In genomic region chr6:86371340-86371911, GRCm38 (mm10) we compare ENCODE assay signal across 8 mouse cellular contexts. TPM values are rescaled to one million over a fixed set of nuclear protein-coding genes. Genes with fewer than 3 reads are reported as not detected.
DNase-seq lines count a peak whose midpoint lies in the region; ATAC-seq lines count a peak whose summit lies in the region.

No protein-coding gene starts in this region.

- peak; percentile 98 for DNase-seq in 3T3-L1 (ENCODE audit: low read depth, low spot score)
- DNase-seq in adrenal gland, postnatal 4 days (ENCODE audit: low spot score in 2 of 2): peak; percentile 84 to 88
- DNase-seq in embryonic facial prominence, embryonic 14.5 days (ENCODE audit: low spot score): peak; percentile 99
- peak; percentile 96 to 97 for DNase-seq in heart, adult 9 months (ENCODE audit: low spot score in 2 of 2)
- peak; percentile 81 to 91 for DNase-seq in monocyte, adult 2 months (ENCODE audit: low read depth in 1 of 2, low spot score in 2 of 2)
- peak; percentile 95 to 96 for DNase-seq in spleen, postnatal 36 days (ENCODE audit: low spot score in 2 of 2)

- under 1% methylated on average over 50 of the region's 50 CpGs for WGBS in embryonic facial prominence, embryonic 14.5 days
- WGBS in kidney, embryonic 14.5 days: under 1% methylated on average over 50 of the region's 50 CpGs
- under 1% methylated on average over 50 of the region's 50 CpGs for WGBS in limb, embryonic 15.5 days

- H3K4me2 ChIP-seq in embryonic facial prominence, embryonic 14.5 days (ENCODE audit: low read depth, low read length): peak overlapping the region; percentile 90
- peak overlapping the region; percentile 85 for H3K4me2 ChIP-seq in kidney, embryonic 14.5 days (replicated peaks; ENCODE audit: low read depth, low read length)
- H3K4me2 ChIP-seq in limb, embryonic 15.5 days: peak overlapping the region; percentile 82

- H3K9me3 ChIP-seq in embryonic facial prominence, embryonic 14.5 days (ENCODE audit: control insufficient read depth, low read length): no peaks in the 10 kb centered on the region
- no peaks in the 10 kb centered on the region for H3K9me3 ChIP-seq in kidney, embryonic 14.5 days (ENCODE audit: control insufficient read depth, low read length)
- no peaks in the 10 kb centered on the region for H3K9me3 ChIP-seq in limb, embryonic 15.5 days

- peak overlapping the region; percentile 94 for H3K9ac ChIP-seq in embryonic facial prominence, embryonic 14.5 days (ENCODE audit: low read depth, low read length)
- peak overlapping the region; percentile 95 for H3K9ac ChIP-seq in kidney, embryonic 14.5 days (ENCODE audit: low read depth, low read length)
- H3K9ac ChIP-seq in limb, embryonic 15.5 days: peak overlapping the region; percentile 87

- ATAC-seq in embryonic facial prominence, embryonic 14.5 days (ENCODE audit: low read depth): peak; percentile 98
- ATAC-seq in kidney, embryonic 14.5 days (ENCODE audit: low FRiP score, low TSS enrichment): peak; percentile 95
- ATAC-seq in limb, embryonic 15.5 days (ENCODE audit: insufficient number of reproducible peaks, low FRiP score, low TSS enrichment, low read depth): peak; percentile 93

- peak overlapping the region; percentile 83 for H3K4me3 ChIP-seq in embryonic facial prominence, embryonic 14.5 days (ENCODE audit: low read depth, low read length)
- H3K4me3 ChIP-seq in kidney, embryonic 14.5 days (ENCODE audit: low read length): peak overlapping the region; percentile 93
- peak overlapping the region; percentile 94 for H3K4me3 ChIP-seq in limb, embryonic 15.5 days

- no peaks in the 10 kb centered on the region for H3K27me3 ChIP-seq in embryonic facial prominence, embryonic 14.5 days (replicated peaks; ENCODE audit: control insufficient read depth, insufficient read depth, low read length)
- no peaks in the 10 kb centered on the region for H3K27me3 ChIP-seq in kidney, embryonic 14.5 days (ENCODE audit: control insufficient read depth, insufficient read depth, low read length)
- H3K27me3 ChIP-seq in limb, embryonic 15.5 days: no peaks in the 10 kb centered on the region

- peaks cover 14% of the 10 kb centered on the region for H3K4me1 ChIP-seq in embryonic facial prominence, embryonic 14.5 days (ENCODE audit: control insufficient read depth, insufficient read depth, low read length)
- peaks cover 22% of the 10 kb centered on the region for H3K4me1 ChIP-seq in kidney, embryonic 14.5 days (ENCODE audit: control insufficient read depth, insufficient read depth, low read length)
- H3K4me1 ChIP-seq in limb, embryonic 15.5 days: peaks cover 23% of the 10 kb centered on the region

- peaks cover 26% of the 10 kb centered on the region for H3K36me3 ChIP-seq in embryonic facial prominence, embryonic 14.5 days (ENCODE audit: control insufficient read depth, insufficient read depth, low read length)
- peaks cover 29% of the 10 kb centered on the region; the same call in 1 of the 2 replicates for H3K36me3 ChIP-seq in kidney, embryonic 14.5 days (ENCODE audit: control insufficient read depth, insufficient read depth, low read length)
- H3K36me3 ChIP-seq in limb, embryonic 15.5 days: peaks cover 19% of the 10 kb centered on the region

- H3K27ac ChIP-seq in embryonic facial prominence, embryonic 14.5 days (replicated peaks; ENCODE audit: low read depth, low read length): peak overlapping the region; percentile 94
- H3K27ac ChIP-seq in kidney, embryonic 14.5 days (ENCODE audit: low read depth, low read length): peak overlapping the region; percentile 90
- peak overlapping the region; percentile 93 for H3K27ac ChIP-seq in limb, embryonic 15.5 days

RNA-seq across cellular contexts. Expression of gene Snrpg, which starts 0.3 kb away (rescaled TPM):
- 100 to 1,000 TPM; 383 to 436 TPM for total RNA-seq in adrenal gland, postnatal 4 days (2021)
- polyA plus RNA-seq in embryonic facial prominence, embryonic 14.5 days (2014; fragmentation: Nextera tagmentation; extraction: Ambion mirVana): 561 and 600 TPM in 2 replicates
- 814 and 1,116 TPM in 2 replicates for polyA plus RNA-seq in kidney, embryonic 14.5 days (2014; fragmentation: Nextera tagmentation; extraction: Ambion mirVana)
- polyA plus RNA-seq in limb, embryonic 15.5 days (2015; fragmentation: Nextera tagmentation; extraction: Ambion mirVana): 385 and 490 TPM in 2 replicates

RNA-seq across cellular contexts. Expression of gene Fam136a, which starts 6.0 kb away (rescaled TPM):
- 10 to 100 TPM; 84.1 to 84.5 TPM for total RNA-seq in adrenal gland, postnatal 4 days (2021)
- 118 and 124 TPM in 2 replicates for polyA plus RNA-seq in embryonic facial prominence, embryonic 14.5 days (2014; fragmentation: Nextera tagmentation; extraction: Ambion mirVana)
- 154 and 156 TPM in 2 replicates for polyA plus RNA-seq in kidney, embryonic 14.5 days (2014; fragmentation: Nextera tagmentation; extraction: Ambion mirVana)
- 110 and 122 TPM in 2 replicates for polyA plus RNA-seq in limb, embryonic 15.5 days (2015; fragmentation: Nextera tagmentation; extraction: Ambion mirVana)

RNA-seq across cellular contexts. Expression of gene Pcyox1, which starts 25.5 kb away (rescaled TPM):
- 100 to 1,000 TPM; 180 to 205 TPM for total RNA-seq in adrenal gland, postnatal 4 days (2021)
- polyA plus RNA-seq in embryonic facial prominence, embryonic 14.5 days (2014; fragmentation: Nextera tagmentation; extraction: Ambion mirVana): 80.5 and 95.2 TPM in 2 replicates
- 40.9 and 96.4 TPM in 2 replicates for polyA plus RNA-seq in kidney, embryonic 14.5 days (2014; fragmentation: Nextera tagmentation; extraction: Ambion mirVana)
- 118 and 121 TPM in 2 replicates for polyA plus RNA-seq in limb, embryonic 15.5 days (2015; fragmentation: Nextera tagmentation; extraction: Ambion mirVana)

RNA-seq across cellular contexts. Expression of gene Tia1, which starts 32.6 kb away (rescaled TPM):
- total RNA-seq in adrenal gland, postnatal 4 days (2021): 100 to 1,000 TPM; 105 to 120 TPM
- 130 and 160 TPM in 2 replicates for polyA plus RNA-seq in embryonic facial prominence, embryonic 14.5 days (2014; fragmentation: Nextera tagmentation; extraction: Ambion mirVana)
- polyA plus RNA-seq in kidney, embryonic 14.5 days (2014; fragmentation: Nextera tagmentation; extraction: Ambion mirVana): 187 and 236 TPM in 2 replicates
- 162 and 165 TPM in 2 replicates for polyA plus RNA-seq in limb, embryonic 15.5 days (2015; fragmentation: Nextera tagmentation; extraction: Ambion mirVana)

RNA-seq across cellular contexts. Expression of gene Gm44790, which starts 55.0 kb away (rescaled TPM):
- 1 to 10 TPM in 1 of 2 experiments, not detected in 1; 2.1 TPM for total RNA-seq in adrenal gland, postnatal 4 days (2021)
- polyA plus RNA-seq in embryonic facial prominence, embryonic 14.5 days (2014; fragmentation: Nextera tagmentation; extraction: Ambion mirVana): not detected in 2 replicates
- not detected in 2 replicates for polyA plus RNA-seq in kidney, embryonic 14.5 days (2014; fragmentation: Nextera tagmentation; extraction: Ambion mirVana)
- 0.42 TPM in 1 of 2 replicates, not detected in the other for polyA plus RNA-seq in limb, embryonic 15.5 days (2015; fragmentation: Nextera tagmentation; extraction: Ambion mirVana)

Comparison
In these comparisons a context has a peak if more than half of its experiments do, and no peak if none do; other contexts are left out.
1. Peak in every context shown above with its lines: DNase-seq, ATAC-seq, H3K4me3 ChIP-seq and H3K27ac ChIP-seq.